Mouse (Mus musculus) olfactory bulb, adult 2 months (tissue): ENCODE results near the gene Isy1. TPM values are rescaled to one million over a fixed set of nuclear protein-coding genes. Genes with fewer than 3 reads are reported as not detected.

Experiments
- H3K27ac ChIP-seq: fragments of 200-500 bp; 2 replicates; pipeline ENCODE4 v1.5.1; 2012; ENCODE audit warnings: low read depth, low read length; ENCODE audit not compliant: insufficient read depth
- H3K4me1 ChIP-seq: fragments of 200-500 bp; 2 replicates; pipeline ENCODE4 v1.6.1; 2012; ENCODE audit warnings: low read length; ENCODE audit not compliant: control insufficient read depth, insufficient read depth
- H3K4me3 ChIP-seq: fragments of 200-500 bp; 2 replicates; pipeline ENCODE4 v1.5.1; 2012; ENCODE audit warnings: mild to moderate bottlenecking, low read depth, low read length, moderate library complexity; ENCODE audit not compliant: insufficient read depth
- CTCF ChIP-seq: fragments of 200-500 bp; IDR thresholded peaks from 2 replicates; pipeline ENCODE4 v1.5.1; 2012; ENCODE audit warnings: low read depth, mild to moderate bottlenecking, low read length, moderate library complexity; ENCODE audit not compliant: insufficient read depth
- POLR2A ChIP-seq: fragments of 200-500 bp; IDR thresholded peaks from 2 replicates; pipeline ENCODE4 v1.6.1; 2012; ENCODE audit warnings: mild to moderate bottlenecking, low read depth, low read length, moderate library complexity; ENCODE audit not compliant: insufficient read depth
- WGBS: fragments of 180-500 bp; shearing (Covaris S2); methylation state at CpG from one replicate; pipeline ENCODE4 v1.1.7; 2018; 5-methylcytosine and 5-hydroxymethylcytosine counted together
- polyA plus RNA-seq: library from polyadenylated mRNA; stranded (reverse); fragments of >200 nt; gene quantifications from 2 replicates; pipeline ENCODE4 v1.2.4, GENCODE M21; 2012; ENCODE audit warnings: low replicate concordance; ENCODE audit not compliant: missing spikeins, insufficient read depth, insufficient read length

Isy1 gene
- polyA plus RNA-seq: 368 TPM in 1 of 2 replicates, not detected in the other

DNA sequence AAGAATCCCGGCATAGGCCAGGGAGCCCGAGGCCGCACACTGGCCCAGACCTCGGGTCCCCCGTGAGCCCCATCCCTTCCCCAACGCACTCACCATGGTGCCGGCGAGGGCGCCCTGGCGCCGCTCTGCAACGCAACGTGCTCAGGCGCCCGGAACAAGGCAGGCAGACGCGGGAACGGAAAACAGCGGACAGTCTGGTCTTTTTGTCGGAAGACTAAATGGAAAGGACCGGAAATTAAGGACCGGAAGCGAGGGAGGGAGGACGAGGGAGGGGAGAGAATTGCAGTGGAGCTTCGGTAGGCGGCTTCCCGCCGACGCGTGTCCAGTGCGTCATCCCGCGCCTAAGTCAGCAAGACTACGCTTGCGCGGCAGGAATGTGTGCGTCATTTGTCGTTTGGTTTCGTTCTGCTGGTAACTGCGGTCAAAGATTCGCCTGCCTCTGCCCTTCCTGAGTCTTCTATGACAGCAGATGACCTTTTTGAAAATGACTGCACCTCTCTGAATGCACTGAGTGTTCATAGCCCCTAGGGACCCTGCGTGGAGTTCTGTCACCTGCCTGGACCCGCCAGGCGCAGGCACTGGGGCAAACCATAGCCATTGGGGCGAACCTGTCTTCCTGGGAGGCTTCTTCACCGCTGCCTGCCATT, at the start of gene Isy1:
Isy1 (minus strand) TSS at position 248 of the 647 bp plus-strand sequence.
- no peak for TF ChIP-seq CTCF
- peak; percentile 78 for TF ChIP-seq POLR2A
- under 1% methylated on average over 46 of the region's 46 CpGs for WGBS
- Histone ChIP-seq H3K4me1 (no peaks in the 10 kb centered on the region), H3K4me3 (peak within 1 kb of the TSS; percentile 71), H3K27ac (peak within 1 kb of the TSS; percentile 100)

DNA sequence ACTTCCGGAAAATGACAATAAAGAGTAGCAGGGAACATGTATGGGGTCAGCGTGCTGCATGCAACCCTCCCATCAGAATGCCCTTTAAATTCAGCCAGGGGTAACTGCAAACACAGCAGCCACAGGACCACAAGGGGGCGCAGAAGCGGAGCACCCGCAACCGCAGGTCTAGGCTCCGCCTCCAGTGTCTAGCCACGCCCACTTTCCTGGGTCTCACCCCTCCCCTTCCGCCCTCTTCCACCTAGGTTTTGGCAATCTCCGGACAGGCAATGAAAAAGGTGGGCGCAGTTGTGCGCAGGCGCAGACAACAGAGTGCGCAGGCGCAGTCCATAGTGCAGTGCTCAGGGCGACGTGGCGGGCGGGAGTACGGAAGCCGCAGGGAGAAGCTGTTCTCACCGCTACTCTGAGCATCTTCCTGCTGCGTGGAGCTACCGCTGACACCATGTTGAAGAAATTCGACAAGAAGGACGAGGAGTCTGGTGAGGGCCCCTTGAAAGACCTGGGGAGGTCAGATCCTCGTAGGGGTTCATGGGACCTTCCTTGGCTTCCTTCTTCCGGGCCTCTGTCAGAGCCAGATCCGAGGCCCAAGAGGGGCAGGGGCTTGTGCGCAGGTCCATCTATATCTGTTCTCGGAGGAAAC, 49.1 kb upstream of the Isy1 start, which contains the start of gene Copg1:
Copg1 (plus strand) TSS at position 221 of the 640 bp plus-strand sequence.
- under 1% methylated on average over 31 of the region's 31 CpGs for WGBS
- peak; percentile 64 for TF ChIP-seq POLR2A
- TF ChIP-seq CTCF: peak; percentile 69
- Histone ChIP-seq H3K4me1 (peaks cover 15% of the 10 kb centered on the region), H3K27ac (peak within 1 kb of the TSS; percentile 39), H3K4me3 (peak within 1 kb of the TSS; percentile 86)

DNA sequence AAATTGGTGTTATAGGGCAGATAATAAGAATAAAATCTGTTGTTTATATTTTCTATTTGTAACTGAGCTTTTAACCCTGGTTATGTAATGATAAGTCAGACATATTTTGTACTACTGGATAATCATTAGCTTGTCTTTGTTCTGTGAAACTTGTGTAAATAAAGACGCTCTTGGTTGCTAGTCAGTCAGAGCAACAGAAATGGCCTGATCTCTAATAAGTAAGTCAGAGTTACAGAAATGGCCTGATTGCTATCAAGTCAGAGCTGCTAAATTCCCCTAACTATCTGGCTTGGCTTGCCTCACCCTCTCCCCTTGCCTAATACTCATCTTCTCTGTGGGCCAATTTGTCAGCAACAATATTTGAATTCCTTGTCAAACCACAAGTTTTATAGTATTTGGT, 48.1 kb upstream of the Isy1 start:
- 66% methylated on average over 1 of the region's 1 CpGs for WGBS
- no peak overlapping the region for H3K27ac ChIP-seq
- TF ChIP-seq CTCF (no peak), POLR2A (no peak)
- peaks cover 18% of the 10 kb centered on the region for H3K4me1 ChIP-seq
- H3K4me3 ChIP-seq: no peak overlapping the region

DNA sequence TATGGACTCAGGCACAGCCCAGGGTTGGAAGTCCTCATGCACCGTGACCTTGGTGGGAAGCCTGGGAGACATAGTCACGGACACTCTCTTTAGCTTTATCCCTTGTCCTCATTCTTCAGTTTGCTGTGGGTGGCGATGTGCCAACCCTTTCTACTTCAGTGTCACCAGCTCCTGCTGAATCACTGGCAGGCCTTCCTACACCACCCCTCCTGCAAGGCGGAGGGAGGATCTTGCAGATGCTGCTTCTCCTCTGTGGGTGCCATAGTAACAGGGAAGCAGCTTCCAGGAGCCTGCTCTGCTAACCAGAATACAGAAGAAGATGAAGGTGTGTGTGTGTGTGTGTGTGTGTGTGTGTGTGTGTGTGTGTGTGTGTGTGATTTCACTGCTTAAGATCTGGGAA, 44.2 kb upstream of the Isy1 start:
- 24% methylated on average over 4 of the region's 4 CpGs for WGBS
- TF ChIP-seq CTCF (no peak), POLR2A (no peak)
- Histone ChIP-seq H3K27ac (peak overlapping the region; percentile 94), H3K4me3 (no peak overlapping the region), H3K4me1 (peaks cover 17% of the 10 kb centered on the region)

DNA sequence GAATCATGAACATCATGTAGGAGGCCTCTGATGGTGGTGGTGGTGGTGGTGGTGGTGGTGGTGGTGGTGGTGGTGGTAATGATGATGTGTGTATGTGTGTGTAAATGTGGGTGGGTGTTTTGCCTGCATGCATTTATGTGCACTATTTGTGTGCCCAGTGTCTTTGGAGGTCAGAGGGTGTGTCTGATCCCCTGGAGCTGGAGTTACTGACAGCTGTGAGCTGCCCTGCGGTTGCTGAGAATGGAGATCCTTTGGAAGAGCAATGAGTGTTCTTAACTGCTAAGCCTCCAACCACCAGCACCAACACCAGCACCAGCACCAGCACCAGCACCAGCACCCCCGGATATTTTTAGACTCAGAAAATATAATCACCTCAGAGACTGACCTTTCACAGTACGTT, 43.6 kb upstream of the Isy1 start:
- H3K4me1 ChIP-seq: peaks cover 17% of the 10 kb centered on the region
- WGBS: 43% methylated on average over 3 of the region's 3 CpGs
- TF ChIP-seq POLR2A (no peak), CTCF (no peak)
- H3K27ac ChIP-seq: peak overlapping the region; percentile 94
- H3K4me3 ChIP-seq: no peak overlapping the region

DNA sequence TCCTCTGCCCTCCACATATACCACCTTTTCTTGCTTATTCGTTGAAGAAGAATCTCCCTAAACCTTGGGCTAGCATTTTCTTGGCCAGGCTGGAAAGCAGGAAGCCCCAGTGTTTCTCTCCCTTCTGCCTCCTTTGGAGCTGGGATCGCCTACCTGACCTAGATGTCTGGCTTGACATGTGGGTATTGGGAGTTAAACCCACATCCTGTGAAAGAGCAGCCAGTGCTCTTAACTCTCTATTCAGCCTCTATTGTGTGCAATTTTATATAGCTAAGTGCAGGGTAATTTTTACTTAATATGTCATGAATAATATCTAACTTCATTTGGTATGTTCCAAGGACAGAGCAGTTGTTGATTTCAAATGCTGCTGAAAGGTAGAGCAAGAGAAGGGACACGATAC, 41.0 kb upstream of the Isy1 start:
- 63% methylated on average over 3 of the region's 3 CpGs for WGBS
- no peak overlapping the region for H3K27ac ChIP-seq
- no peak overlapping the region for H3K4me3 ChIP-seq
- TF ChIP-seq CTCF (no peak), POLR2A (no peak)
- H3K4me1 ChIP-seq: peaks cover 17% of the 10 kb centered on the region

DNA sequence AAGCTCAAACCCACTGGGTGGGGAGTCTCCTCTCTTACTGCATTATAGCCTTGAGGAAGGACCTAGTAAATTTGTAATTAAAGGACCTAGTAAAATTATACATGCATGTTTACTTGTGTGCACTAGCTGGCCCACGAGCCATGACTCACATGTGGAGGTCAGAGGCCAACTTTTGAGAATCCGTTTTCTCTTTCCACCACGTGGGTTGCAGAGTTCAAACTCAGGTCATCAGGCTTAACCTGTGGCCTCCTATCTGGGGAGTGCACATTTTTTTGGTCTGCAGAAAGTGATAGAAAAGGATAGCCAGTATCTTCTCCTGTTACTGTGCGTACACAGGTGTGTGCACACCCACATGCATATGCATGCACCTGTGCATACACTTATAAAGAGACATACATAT, 40.4 kb upstream of the Isy1 start:
- Histone ChIP-seq H3K4me3 (no peak overlapping the region), H3K4me1 (peaks cover 17% of the 10 kb centered on the region), H3K27ac (no peak overlapping the region)
- WGBS: 73% methylated on average over 4 of the region's 4 CpGs
- no peak for TF ChIP-seq POLR2A
- no peak for TF ChIP-seq CTCF

DNA sequence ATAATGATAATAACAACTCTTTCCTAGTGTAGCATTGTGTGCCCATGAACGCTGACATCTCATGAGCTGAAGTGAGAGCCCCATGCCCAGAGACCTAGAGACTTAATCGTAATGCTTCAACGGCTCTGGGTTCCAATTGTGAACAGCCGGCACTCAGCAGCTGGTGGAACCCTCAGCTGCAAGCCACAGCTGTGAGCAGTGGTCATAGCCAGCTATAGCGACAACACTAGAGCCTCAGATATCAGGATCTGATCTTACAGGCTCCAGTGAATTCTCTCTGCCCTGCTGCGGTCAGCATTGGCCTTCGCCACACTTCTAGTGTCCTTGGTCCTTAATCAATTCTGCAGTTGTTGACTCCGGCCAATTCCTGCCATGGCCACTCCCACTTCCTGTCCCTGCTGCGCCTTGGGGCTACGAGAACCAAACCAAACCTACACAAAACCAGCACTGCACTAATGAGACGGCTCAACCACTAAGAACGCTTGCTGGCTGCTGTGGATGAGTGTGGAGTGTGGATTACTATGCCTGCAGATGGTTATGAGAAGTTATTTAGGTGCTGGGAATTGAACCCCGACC, 37.6 kb upstream of the Isy1 start:
- H3K27ac ChIP-seq: no peak overlapping the region
- 77% methylated on average over 13 of the region's 13 CpGs for WGBS
- H3K4me3 ChIP-seq: no peak overlapping the region
- H3K4me1 ChIP-seq: peaks cover 6% of the 10 kb centered on the region; the same call in 1 of the 2 replicates
- TF ChIP-seq POLR2A (no peak), CTCF (no peak)

DNA sequence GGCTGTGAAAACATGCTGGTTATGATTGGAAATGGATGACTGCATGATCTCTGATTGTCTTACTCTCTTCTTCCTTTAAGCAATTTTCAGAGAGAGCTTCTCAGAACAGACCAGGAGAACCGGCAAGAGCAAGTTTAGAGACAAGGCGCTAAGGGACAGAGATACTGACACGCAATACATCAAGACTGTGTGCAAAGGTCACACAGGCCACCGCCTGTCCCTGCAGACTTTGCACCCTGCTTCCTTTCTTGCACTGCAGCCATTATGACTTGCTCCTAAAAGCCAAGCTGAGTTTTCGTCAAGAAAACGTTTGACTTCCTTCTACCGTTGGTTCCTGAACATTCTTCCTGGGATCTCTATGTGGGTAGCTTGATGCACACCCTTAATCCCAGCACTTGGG, 37.0 kb upstream of the Isy1 start:
- TF ChIP-seq POLR2A (no peak), CTCF (no peak)
- no peak overlapping the region for H3K4me3 ChIP-seq
- H3K27ac ChIP-seq: no peak overlapping the region
- 94% methylated on average over 7 of the region's 7 CpGs for WGBS
- H3K4me1 ChIP-seq: peaks cover 4% of the 10 kb centered on the region; the same call in 1 of the 2 replicates
